ENCODE assay signal across 8 mouse cellular contexts in genomic region chr9:32542212-32543039, GRCm38 (mm10). TPM values are rescaled to one million over a fixed set of nuclear protein-coding genes. Genes with fewer than 3 reads are reported as not detected.
DNase-seq lines count a peak whose midpoint lies in the region; ATAC-seq and TF ChIP-seq lines count a peak whose summit lies in the region.

TSS of gene Fli1 (minus strand) at chr9:32542861.

- TF ChIP-seq CTCF in lung, embryonic 14.5 days (IDR thresholded peaks at IDR 0.05; ENCODE audit: low read depth): no peak

- peak within 1 kb of the TSS; percentile 87 for H3K4me2 ChIP-seq in forebrain, embryonic 12.5 days
- peak within 1 kb of the TSS; percentile 91 for H3K4me2 ChIP-seq in hindbrain, embryonic 13.5 days
- H3K4me2 ChIP-seq in lung, embryonic 14.5 days: peak within 1 kb of the TSS; percentile 97

- H3K36me3 ChIP-seq in forebrain, embryonic 12.5 days (replicated peaks): no peaks in the 10 kb centered on the region
- H3K36me3 ChIP-seq in hindbrain, embryonic 13.5 days: no peaks in the 10 kb centered on the region
- H3K36me3 ChIP-seq in lung, embryonic 14.5 days (ENCODE audit: insufficient read depth): no peaks in the 10 kb centered on the region

- WGBS in forebrain, embryonic 12.5 days: under 1% methylated on average over 41 of the region's 41 CpGs
- WGBS in hindbrain, embryonic 13.5 days: under 1% methylated on average over 41 of the region's 41 CpGs
- WGBS in lung, embryonic 14.5 days: under 1% methylated on average over 41 of the region's 41 CpGs

- H3K27ac ChIP-seq in forebrain, embryonic 12.5 days: no peak within 1 kb of the TSS
- peak within 1 kb of the TSS; percentile 55; the same call in 1 of the 2 replicates for H3K27ac ChIP-seq in hindbrain, embryonic 13.5 days
- H3K27ac ChIP-seq in lung, embryonic 14.5 days (ENCODE audit: low read depth): peak within 1 kb of the TSS; percentile 65; the same call in 1 of the 2 replicates

- peak within 1 kb of the TSS; percentile 50 for H3K4me3 ChIP-seq in forebrain, embryonic 12.5 days (replicated peaks)
- H3K4me3 ChIP-seq in hindbrain, embryonic 13.5 days: peak within 1 kb of the TSS; percentile 52
- H3K4me3 ChIP-seq in lung, embryonic 14.5 days (ENCODE audit: low read depth, low read length): peak within 1 kb of the TSS; percentile 78

- peaks cover 100% of the 10 kb centered on the region for H3K27me3 ChIP-seq in forebrain, embryonic 12.5 days
- peaks cover 98% of the 10 kb centered on the region for H3K27me3 ChIP-seq in hindbrain, embryonic 13.5 days
- H3K27me3 ChIP-seq in lung, embryonic 14.5 days (ENCODE audit: insufficient read depth, low read length): peaks cover 48% of the 10 kb centered on the region

- peak; percentile 14 to 32 for DNase-seq in CD8-positive naive resting alpha-beta T cell, adult 2 months (ENCODE audit: low read depth in 2 of 2, low spot score in 2 of 2)
- peak; percentile 42 for DNase-seq in ZHBTc4 (ENCODE audit: low read depth, low spot score)
- peak; percentile 38 for DNase-seq in lung, embryonic 14.5 days
- no peak for DNase-seq in left cerebral cortex, adult 9 months (ENCODE audit: low spot score in 2 of 2)
- DNase-seq in right cerebral cortex, postnatal 14 days: no peak

- peak within 1 kb of the TSS; percentile 29; the same call in 1 of the 2 replicates for H3K9ac ChIP-seq in forebrain, embryonic 12.5 days
- H3K9ac ChIP-seq in hindbrain, embryonic 13.5 days: peak within 1 kb of the TSS; percentile 63
- H3K9ac ChIP-seq in lung, embryonic 14.5 days: peak within 1 kb of the TSS; percentile 91

- ATAC-seq in forebrain, embryonic 12.5 days (ENCODE audit: low FRiP score): no peak
- ATAC-seq in hindbrain, embryonic 13.5 days (ENCODE audit: low FRiP score): no peak
- no peak for ATAC-seq in lung, embryonic 14.5 days (ENCODE audit: insufficient read depth)
- no peak for ATAC-seq in neutrophil, adult 5-6 weeks (ENCODE audit: extremely low read depth, insufficient number of reproducible peaks, low FRiP score, poor library complexity, severe bottlenecking)

- H3K9me3 ChIP-seq in forebrain, embryonic 12.5 days: no peaks in the 10 kb centered on the region
- no peaks in the 10 kb centered on the region for H3K9me3 ChIP-seq in hindbrain, embryonic 13.5 days
- no peaks in the 10 kb centered on the region for H3K9me3 ChIP-seq in lung, embryonic 14.5 days (ENCODE audit: low read depth, low read length)

- peaks cover 50% of the 10 kb centered on the region for H3K4me1 ChIP-seq in forebrain, embryonic 12.5 days
- H3K4me1 ChIP-seq in hindbrain, embryonic 13.5 days (replicated peaks): peaks cover 45% of the 10 kb centered on the region
- peaks cover 34% of the 10 kb centered on the region for H3K4me1 ChIP-seq in lung, embryonic 14.5 days (ENCODE audit: insufficient read depth)

RNA-seq across cellular contexts. Expression of gene Fli1, which starts in this region (rescaled TPM):
- 9.4 and 9.8 TPM in 2 replicates for polyA plus RNA-seq in forebrain, embryonic 12.5 days (2016; fragmentation: Nextera tagmentation; extraction: Ambion mirVana)
- polyA plus RNA-seq in hindbrain, embryonic 13.5 days (2015; fragmentation: Nextera tagmentation; extraction: Ambion mirVana): 8.7 and 9.3 TPM in 2 replicates
- polyA plus RNA-seq in lung, embryonic 14.5 days (2014; fragmentation: Nextera tagmentation; extraction: Ambion mirVana): 35.7 and 37.8 TPM in 2 replicates
- 203 and 223 TPM in 2 replicates for total RNA-seq in neutrophil, adult 5-6 weeks (2017)

Comparison
In these comparisons a context has a peak if more than half of its experiments do, and no peak if none do; other contexts are left out.
1. DNase-seq: peak in CD8-positive naive resting alpha-beta T cell, adult 2 months (2 of 2), ZHBTc4 (single experiment) and lung, embryonic 14.5 days (single experiment); none in left cerebral cortex, adult 9 months (0 of 2) and right cerebral cortex, postnatal 14 days (single experiment).
2. H3K9ac ChIP-seq: peak in every context shown above with its lines; median percentile 91 in lung, embryonic 14.5 days; 63 in hindbrain, embryonic 13.5 days; 29 in forebrain, embryonic 12.5 days.
3. Peak in every context shown above with its lines, with median percentiles within 50 percentile points of each other: H3K4me2 ChIP-seq and H3K4me3 ChIP-seq.